Comparison of ENCODE assay signal across 7 mouse cellular contexts in the genomic region with DNA sequence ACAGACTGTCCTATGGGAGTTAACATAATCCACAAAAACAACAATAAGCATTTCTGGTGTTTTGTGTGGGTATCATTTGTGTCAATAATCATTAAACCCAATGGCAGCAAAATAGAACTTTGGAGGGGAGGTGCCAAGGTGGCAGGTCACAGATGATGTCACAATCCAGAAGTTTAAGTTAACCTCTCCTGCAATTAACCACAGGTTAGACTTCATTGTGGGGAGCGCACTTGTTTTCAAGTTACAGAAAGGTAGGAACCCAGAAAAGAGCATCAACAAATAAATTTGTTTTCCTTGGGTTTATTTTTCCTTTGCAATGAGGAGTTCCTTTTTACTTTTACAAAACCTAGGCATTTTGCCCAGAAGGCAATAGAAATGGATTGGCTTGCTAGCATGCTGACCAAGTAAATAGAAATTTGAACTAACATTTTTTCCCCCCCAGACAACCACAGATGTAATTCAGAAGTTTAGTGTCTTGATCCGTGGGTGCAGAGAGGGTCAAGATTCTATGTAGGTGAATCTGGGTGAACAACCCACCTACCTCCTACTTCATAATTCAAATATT. TPM values are rescaled to one million over a fixed set of nuclear protein-coding genes. Genes with fewer than 3 reads are reported as not detected.
DNase-seq lines count a peak whose midpoint lies in the region; ATAC-seq and TF ChIP-seq lines count a peak whose summit lies in the region.

Gene Sgms2, minus strand, starts transcription at position 51 of the 565 bp plus-strand sequence.

- H3K4me1 ChIP-seq in lung, postnatal 0 days (ENCODE audit: insufficient read depth, low read depth, low read length): 0 out of 2 replicates have a peak, but pooled peaks cover 3% of the 10 kb centered on the region
- peaks cover 14% of the 10 kb centered on the region for H3K4me1 ChIP-seq in forebrain, embryonic 12.5 days
- 0 out of 2 replicates have a peak, but pooled peaks cover 5% of the 10 kb centered on the region for H3K4me1 ChIP-seq in liver, embryonic 12.5 days
- 0 out of 2 replicates have a peak, but pooled peaks cover 4% of the 10 kb centered on the region for H3K4me1 ChIP-seq in stomach, embryonic 16.5 days (ENCODE audit: control insufficient read depth, insufficient read depth, low read length)

- TF ChIP-seq EP300 in lung, postnatal 0 days (IDR thresholded peaks at IDR 0.05): no peak

- 88% methylated on average over 2 of the region's 2 CpGs for WGBS in lung, postnatal 0 days
- 88% methylated on average over 2 of the region's 2 CpGs for WGBS in forebrain, embryonic 12.5 days
- WGBS in liver, embryonic 12.5 days (ENCODE audit: insufficient replicate concordance): 61% methylated on average over 2 of the region's 2 CpGs
- WGBS in stomach, embryonic 16.5 days: 83% methylated on average over 2 of the region's 2 CpGs

- peak within 1 kb of the TSS; percentile 62 for H3K9ac ChIP-seq in lung, postnatal 0 days (replicated peaks; ENCODE audit: low read depth)
- H3K9ac ChIP-seq in forebrain, embryonic 12.5 days: peak within 1 kb of the TSS; percentile 75
- H3K9ac ChIP-seq in liver, embryonic 12.5 days: peak within 1 kb of the TSS; percentile 47
- peak within 1 kb of the TSS; percentile 90 for H3K9ac ChIP-seq in stomach, embryonic 16.5 days (ENCODE audit: low read length)

- H3K36me3 ChIP-seq in lung, postnatal 0 days (ENCODE audit: insufficient read depth, low read length): no peaks in the 10 kb centered on the region
- no peaks in the 10 kb centered on the region for H3K36me3 ChIP-seq in forebrain, embryonic 12.5 days (replicated peaks)
- no peaks in the 10 kb centered on the region for H3K36me3 ChIP-seq in liver, embryonic 12.5 days
- H3K36me3 ChIP-seq in stomach, embryonic 16.5 days (ENCODE audit: control insufficient read depth, insufficient read depth, low read length): no peaks in the 10 kb centered on the region

- H3K27ac ChIP-seq in lung, postnatal 0 days (ENCODE audit: low read length): peak within 1 kb of the TSS; percentile 68; the same call in 1 of the 2 replicates
- 0 out of 2 replicates have a peak within 1 kb of the TSS, but pooled peaks have one; percentile 8 for H3K27ac ChIP-seq in forebrain, embryonic 12.5 days
- H3K27ac ChIP-seq in liver, embryonic 12.5 days: peak within 1 kb of the TSS; percentile 64; the same call in 1 of the 2 replicates
- H3K27ac ChIP-seq in stomach, embryonic 16.5 days (ENCODE audit: low read length): peak within 1 kb of the TSS; percentile 91

- no peak for TF ChIP-seq CTCF in lung, postnatal 0 days (IDR thresholded peaks at IDR 0.05)

- H3K4me2 ChIP-seq in lung, postnatal 0 days (replicated peaks; ENCODE audit: low read depth, low read length): peak within 1 kb of the TSS; percentile 93
- peak within 1 kb of the TSS; percentile 95 for H3K4me2 ChIP-seq in forebrain, embryonic 12.5 days
- H3K4me2 ChIP-seq in liver, embryonic 12.5 days: peak within 1 kb of the TSS; percentile 69
- H3K4me2 ChIP-seq in stomach, embryonic 16.5 days (ENCODE audit: low read depth, low read length): peak within 1 kb of the TSS; percentile 88

- no peak for ATAC-seq in lung, postnatal 0 days
- ATAC-seq in forebrain, embryonic 12.5 days (ENCODE audit: low FRiP score): no peak
- ATAC-seq in liver, embryonic 12.5 days: no peak
- ATAC-seq in stomach, embryonic 16.5 days (ENCODE audit: insufficient read depth, low FRiP score): no peak
- no peak for ATAC-seq in inflammation-experienced regulatory T-cells, adult 6 months

- peaks cover 8% of the 10 kb centered on the region; the same call in 1 of the 2 replicates for H3K27me3 ChIP-seq in lung, postnatal 0 days (replicated peaks; ENCODE audit: insufficient read depth, low read length)
- H3K27me3 ChIP-seq in forebrain, embryonic 12.5 days: peaks cover 56% of the 10 kb centered on the region
- H3K27me3 ChIP-seq in liver, embryonic 12.5 days (replicated peaks): peaks cover 56% of the 10 kb centered on the region
- H3K27me3 ChIP-seq in stomach, embryonic 16.5 days (ENCODE audit: control insufficient read depth, insufficient read depth, low read length): no peaks in the 10 kb centered on the region

- H3K9me3 ChIP-seq in lung, postnatal 0 days (ENCODE audit: low read length): no peaks in the 10 kb centered on the region
- no peaks in the 10 kb centered on the region for H3K9me3 ChIP-seq in forebrain, embryonic 12.5 days
- H3K9me3 ChIP-seq in liver, embryonic 12.5 days (replicated peaks): no peaks in the 10 kb centered on the region
- H3K9me3 ChIP-seq in stomach, embryonic 16.5 days (replicated peaks; ENCODE audit: control insufficient read depth, low read length): no peaks in the 10 kb centered on the region

- no peak for DNase-seq in lung, postnatal 0 days (ENCODE audit: low spot score)
- DNase-seq in lung, postnatal 25 days (ENCODE audit: low spot score): no peak
- no peak for DNase-seq in spleen, postnatal 4 days (ENCODE audit: low spot score in 2 of 2)

- peak within 1 kb of the TSS; percentile 76 for H3K4me3 ChIP-seq in lung, postnatal 0 days (ENCODE audit: low read depth, low read length)
- H3K4me3 ChIP-seq in forebrain, embryonic 12.5 days (replicated peaks): peak within 1 kb of the TSS; percentile 77
- peak within 1 kb of the TSS; percentile 59 for H3K4me3 ChIP-seq in liver, embryonic 12.5 days
- H3K4me3 ChIP-seq in stomach, embryonic 16.5 days (replicated peaks; ENCODE audit: low read length): peak within 1 kb of the TSS; percentile 75

RNA-seq across cellular contexts. Expression of gene Sgms2, which starts in this region (rescaled TPM):
- 4.1 TPM in 2 replicates for polyA plus RNA-seq in lung, postnatal 0 days (2015; fragmentation: Nextera tagmentation; extraction: Ambion mirVana)
- 0.96 and 1.00 TPM in 2 replicates for polyA plus RNA-seq in forebrain, embryonic 12.5 days (2016; fragmentation: Nextera tagmentation; extraction: Ambion mirVana)
- polyA plus RNA-seq in liver, embryonic 12.5 days (2016; fragmentation: Nextera tagmentation; extraction: Ambion mirVana): 2.0 and 2.3 TPM in 2 replicates
- polyA plus RNA-seq in stomach, embryonic 16.5 days (2015; fragmentation: Nextera tagmentation; extraction: Ambion mirVana): 11.0 and 12.1 TPM in 2 replicates
- polyA plus RNA-seq in inflammation-experienced regulatory T-cells, adult 6 months (2017; shearing (Covaris generic)): under 1 TPM in 2 of 3 experiments, not detected in 1; 0.06 to 0.09 TPM

Comparison
In these comparisons a context has a peak if more than half of its experiments do, and no peak if none do; other contexts are left out.
1. H3K27ac ChIP-seq: peak in every context shown above with its lines; median percentile 91 in stomach, embryonic 16.5 days; 68 in lung, postnatal 0 days; 64 in liver, embryonic 12.5 days; 8 in forebrain, embryonic 12.5 days.